Mouse (Mus musculus) frontal cortex, postnatal 25 days (tissue): ENCODE measurements around the gene Shisa6.

Source experiments
- DNase-seq, 2 experiments: peaks; one replicate each; pipeline ENCODE4 v3.0.0; 2022; ENCODE audit warnings: low spot score in 2 of 2

The Shisa6 gene

DNA sequence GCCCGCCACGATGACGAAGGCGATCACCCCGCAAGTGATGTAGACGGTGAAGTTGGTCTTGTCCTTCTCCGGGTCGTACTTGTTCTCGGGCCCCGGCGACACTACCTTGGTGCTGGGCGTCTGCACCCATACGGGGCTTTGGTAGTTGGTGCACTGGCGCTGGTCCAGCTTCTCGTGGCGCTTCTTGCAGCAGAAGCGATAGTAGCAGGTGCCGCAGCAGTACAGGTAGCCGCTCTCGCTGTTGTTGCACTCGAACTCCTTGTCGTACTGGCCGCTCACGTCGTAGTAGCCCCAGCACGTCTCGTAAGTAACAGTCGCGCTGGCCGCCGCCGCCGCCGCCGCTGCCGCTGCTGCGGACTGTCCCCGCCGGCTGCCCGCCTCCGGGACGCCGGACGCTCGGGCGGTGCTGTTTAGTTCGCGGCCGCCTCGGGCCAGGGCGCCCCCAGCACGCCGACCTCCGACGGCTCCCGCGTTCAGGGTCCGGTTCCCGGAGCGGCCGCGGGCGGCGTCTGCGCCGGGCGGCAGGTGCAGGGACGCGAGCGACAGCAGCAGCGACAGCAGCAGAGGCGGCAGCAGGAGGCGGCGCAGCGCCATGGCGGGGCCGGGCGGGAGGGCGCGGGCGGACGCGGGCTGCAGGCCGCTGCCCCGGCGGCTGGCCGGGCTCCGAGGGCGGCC, at the start of gene Shisa6:
Shisa6 (minus strand) TSS at position 594 of the 675 bp plus-strand sequence.
- DNase-seq = no peak

GRCm38 (mm10) chr11:66573888-66574287, 48.1 kb upstream of the Shisa6 start:
- DNase-seq = no peak

GRCm38 (mm10) chr11:66569045-66569444, 43.3 kb upstream of the Shisa6 start:
- DNase-seq = no peak

DNA sequence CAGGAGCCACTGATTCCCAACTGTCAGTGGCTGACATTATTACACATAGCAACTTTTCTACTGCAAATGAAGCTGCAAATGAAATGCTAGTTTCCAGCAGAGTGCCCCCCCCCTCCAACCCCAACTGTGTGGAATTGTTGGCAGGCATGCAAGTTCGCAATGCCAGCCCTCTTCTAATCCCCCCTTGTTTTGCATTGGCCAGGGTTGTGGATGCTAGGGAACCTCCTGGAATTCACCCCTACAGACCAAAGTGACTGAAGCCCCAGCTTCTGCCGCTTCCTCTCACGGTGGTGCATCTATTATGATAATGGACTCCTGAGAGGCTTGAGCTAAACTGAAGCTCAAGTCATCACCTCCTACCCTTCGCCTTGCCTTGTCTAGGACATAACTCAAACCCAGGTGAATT, 42.6 kb upstream of the Shisa6 start:
- DNase-seq = no peak

DNA sequence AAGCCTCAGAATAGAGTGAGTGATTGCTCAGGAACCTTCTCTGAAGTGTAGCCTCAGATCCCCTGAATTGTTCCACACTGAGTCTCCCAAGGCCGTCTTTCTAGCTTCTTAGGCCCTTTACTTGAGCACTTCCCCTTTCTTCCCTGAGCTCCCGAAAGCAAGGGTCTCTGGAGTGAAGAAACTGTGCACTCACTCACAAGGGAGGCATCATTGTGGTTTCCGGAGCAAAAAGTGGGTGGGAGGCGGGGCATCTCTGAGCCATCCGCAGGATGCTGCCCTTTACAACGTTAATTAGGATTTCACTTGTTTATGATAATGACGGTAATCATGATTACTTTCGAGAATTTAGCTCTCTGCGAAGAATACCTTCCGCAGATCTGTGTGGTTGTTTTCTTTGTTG, 41.6 kb upstream of the Shisa6 start:
- DNase-seq = no peak

- no peak for DNase-seq
Observed at GRCm38 (mm10) chr11:66562274-66562673, 36.5 kb upstream of the Shisa6 start.

DNA sequence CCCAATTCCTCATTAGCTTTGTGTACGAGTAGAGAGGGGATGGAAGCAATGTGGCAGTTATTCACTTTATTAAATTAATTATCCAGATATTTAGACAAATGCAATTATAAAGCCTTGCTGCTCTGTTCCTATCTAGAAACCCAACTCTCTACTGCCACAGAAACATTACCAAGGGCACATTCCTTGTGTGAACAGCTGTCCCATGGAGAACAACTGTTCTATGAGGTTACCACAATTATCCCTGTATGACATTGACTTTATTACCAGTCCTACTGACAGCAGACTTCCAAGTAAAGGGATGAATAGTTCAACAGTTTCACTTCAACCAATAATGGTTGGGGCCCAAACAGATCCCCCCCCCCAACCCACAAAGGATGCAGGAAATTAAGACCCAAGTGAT, 12.1 kb upstream of the Shisa6 start:
- DNase-seq = no peak

DNA sequence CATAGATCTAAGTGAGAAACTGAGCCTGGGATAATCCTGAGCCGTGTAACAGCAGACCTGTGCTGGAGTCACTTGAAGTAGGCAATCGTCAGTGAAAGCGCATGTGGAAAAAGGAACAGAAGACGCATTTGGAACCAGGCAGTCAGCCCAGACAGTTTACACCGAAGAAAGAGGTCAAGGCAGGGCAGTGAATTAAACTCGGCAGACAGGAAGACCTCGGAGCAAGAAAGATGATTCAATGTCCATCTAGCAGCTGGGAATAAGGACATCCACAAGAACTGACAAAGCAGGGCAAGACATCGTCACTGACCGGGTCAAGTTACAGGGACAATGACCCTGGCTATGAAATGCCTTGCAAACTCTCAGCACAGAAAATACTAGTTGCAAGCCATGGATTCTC, 10.1 kb upstream of the Shisa6 start:
- no peak for DNase-seq

- DNase-seq = no peak
Observed at GRCm38 (mm10) chr11:66535156-66535555, 9.4 kb upstream of the Shisa6 start.

GRCm38 (mm10) chr11:66534291-66534690, 8.5 kb upstream of the Shisa6 start:
- no peak for DNase-seq

DNA sequence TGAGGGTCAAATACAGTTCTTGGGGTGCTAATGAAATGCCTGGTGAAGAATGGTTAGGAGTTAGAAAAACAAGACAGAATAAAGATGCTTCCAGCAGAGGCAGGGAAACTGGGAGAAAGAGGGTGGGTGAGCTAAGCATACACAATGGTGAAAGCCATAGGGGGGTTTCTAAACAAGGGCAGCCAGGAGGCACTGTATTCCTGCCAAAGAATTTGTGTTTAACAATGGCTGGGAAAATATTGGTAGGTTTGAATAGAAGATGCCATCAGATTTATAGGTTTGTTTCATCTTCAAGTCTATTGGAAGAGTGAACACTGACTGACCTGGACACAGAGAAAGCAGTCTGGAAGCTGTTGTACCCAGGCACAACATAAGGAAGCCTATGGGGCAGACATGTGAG, 2.4 kb upstream of the Shisa6 start:
- no peak for DNase-seq

GRCm38 (mm10) chr11:66527343-66527742, 1.6 kb upstream of the Shisa6 start:
- DNase-seq = no peak

- DNase-seq = no peak
Observed at GRCm38 (mm10) chr11:66526981-66527320, 1.2 kb upstream of the Shisa6 start.

GRCm38 (mm10) chr11:66526046-66526980, 549 bp upstream of the Shisa6 start:
- DNase-seq = peak in 1 of 2 experiments; percentile 21

- no peak for DNase-seq
Observed at GRCm38 (mm10) chr11:66524251-66524650, 1.5 kb downstream of the Shisa6 start.

- DNase-seq = no peak
Observed at GRCm38 (mm10) chr11:66522376-66522775, 3.4 kb downstream of the Shisa6 start.

GRCm38 (mm10) chr11:66519386-66519785, 6.4 kb downstream of the Shisa6 start:
- DNase-seq = no peak

GRCm38 (mm10) chr11:66514346-66514745, 11.4 kb downstream of the Shisa6 start:
- no peak for DNase-seq

GRCm38 (mm10) chr11:66500951-66501350, 24.8 kb downstream of the Shisa6 start:
- DNase-seq = no peak

DNA sequence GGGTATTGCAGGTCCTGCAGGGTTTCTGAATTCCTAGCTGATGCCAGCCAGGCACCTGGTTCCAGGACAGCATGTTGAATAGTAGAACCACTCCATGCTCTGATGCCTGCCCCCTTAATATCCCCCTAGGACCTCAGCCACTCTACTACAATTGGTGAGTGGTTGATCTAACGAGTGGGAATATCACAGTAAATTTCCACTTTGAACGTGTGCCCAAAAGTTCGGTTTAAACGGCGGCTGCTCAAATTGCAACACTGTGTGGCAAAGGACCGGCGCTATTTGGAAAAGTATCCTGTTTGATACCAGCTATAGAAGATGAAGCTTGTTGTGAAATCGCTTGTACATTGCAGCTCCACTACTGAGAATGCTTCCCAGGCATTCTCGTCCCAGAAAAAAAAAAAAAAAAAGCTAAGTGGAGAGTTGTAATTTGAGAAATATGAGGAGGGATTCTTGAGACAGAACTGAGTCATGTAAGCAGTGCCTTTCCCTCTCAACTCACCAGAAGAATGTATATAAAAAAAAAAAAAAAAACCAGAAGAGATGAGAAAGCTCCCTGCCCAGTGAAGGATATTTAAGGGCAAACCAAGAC, 26.8 kb downstream of the Shisa6 start:
- DNase-seq = no peak

DNA sequence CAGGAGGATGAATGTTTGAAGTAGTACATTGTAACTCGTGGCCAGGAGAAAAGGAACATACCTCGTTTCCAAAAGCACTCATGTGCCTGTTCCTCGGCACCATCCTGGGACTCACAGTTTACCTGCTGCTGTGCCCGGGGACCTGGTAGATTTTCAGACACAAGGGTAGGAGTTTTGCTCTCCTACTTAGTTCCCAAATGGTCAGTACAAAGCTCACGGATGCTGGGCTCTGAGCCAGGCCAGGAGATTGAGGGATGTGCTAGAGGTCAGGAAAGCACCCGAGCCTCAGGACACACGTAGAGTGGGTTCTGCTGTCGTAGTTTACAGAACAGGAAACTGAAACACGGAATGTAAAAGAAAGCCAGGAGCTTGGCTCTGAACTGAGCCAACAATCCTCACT, 29.5 kb downstream of the Shisa6 start:
- no peak for DNase-seq

- no peak for DNase-seq
Observed at GRCm38 (mm10) chr11:66494391-66494790, 31.4 kb downstream of the Shisa6 start.

GRCm38 (mm10) chr11:66487765-66488164, 38.0 kb downstream of the Shisa6 start:
- DNase-seq = no peak
